Mouse (Mus musculus): ENCODE data around the gene Cidec.
A peak's percentile ranks its signal among the peaks of the same experiment; 100 is the strongest.

- TF ChIP-seq CTCF (IDR thresholded peaks at IDR 0.05; ENCODE audit: low read depth) (peak; percentile 29), EP300 (optimal IDR thresholded peaks at IDR 0.05) (no peak)
Measured at GRCm38 (mm10) chr6:113483729-113484128, 48.2 kb upstream of the Cidec start.
